Mouse (Mus musculus): ENCODE results near the gene Epn3. TPM values are rescaled to one million over a fixed set of nuclear protein-coding genes. Genes with fewer than 3 reads are reported as not detected.

The Epn3 gene
- polyA plus RNA-seq, 1 experiment from 2014 or later: 0.43 TPM

DNA sequence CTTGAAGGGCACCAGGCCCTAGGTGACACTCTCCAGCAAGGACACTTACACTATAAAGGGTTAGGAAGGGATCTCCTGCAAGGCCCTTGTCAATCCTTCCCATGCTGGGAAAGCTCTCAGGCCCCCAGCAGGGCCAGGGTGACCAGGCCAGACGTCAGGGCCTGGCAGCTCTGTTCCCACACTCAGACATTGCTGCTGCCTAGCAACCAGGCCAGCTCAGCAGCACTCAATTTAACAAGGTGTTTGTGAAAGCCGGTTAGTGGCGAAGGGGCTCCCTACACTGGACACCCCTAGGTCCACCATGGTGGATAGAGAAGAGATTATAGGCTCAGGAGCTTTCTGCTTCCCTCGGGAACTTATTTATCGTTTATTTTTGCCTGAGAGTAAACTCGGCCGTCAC is 58.7 kb downstream of the Epn3 start:
- Histone ChIP-seq H3K27me3 (ENCODE audit: control insufficient read depth, insufficient read depth, low read length) (no peaks in the 10 kb centered on the region), H3K9me3 (ENCODE audit: control insufficient read depth, low read length) (no peaks in the 10 kb centered on the region), H3K9ac (replicated peaks; ENCODE audit: low read length) (no peak overlapping the region), H3K4me3 (replicated peaks; ENCODE audit: low read depth, low read length) (no peak overlapping the region), H3K4me1 (ENCODE audit: control insufficient read depth, insufficient read depth, low read length) (peaks cover 38% of the 10 kb centered on the region), H3K27ac (replicated peaks; ENCODE audit: low read depth, low read length) (peak overlapping the region; percentile 49), H3K4me2 (ENCODE audit: low read length) (no peak overlapping the region), H3K36me3 (ENCODE audit: control insufficient read depth, insufficient read depth, low read length) (peaks cover 23% of the 10 kb centered on the region)
- DNase-seq (peak; percentile 57), ATAC-seq (ENCODE audit: low FRiP score, low TSS enrichment) (no peak)
- 17% methylated on average over 7 of the region's 7 CpGs for WGBS

DNA sequence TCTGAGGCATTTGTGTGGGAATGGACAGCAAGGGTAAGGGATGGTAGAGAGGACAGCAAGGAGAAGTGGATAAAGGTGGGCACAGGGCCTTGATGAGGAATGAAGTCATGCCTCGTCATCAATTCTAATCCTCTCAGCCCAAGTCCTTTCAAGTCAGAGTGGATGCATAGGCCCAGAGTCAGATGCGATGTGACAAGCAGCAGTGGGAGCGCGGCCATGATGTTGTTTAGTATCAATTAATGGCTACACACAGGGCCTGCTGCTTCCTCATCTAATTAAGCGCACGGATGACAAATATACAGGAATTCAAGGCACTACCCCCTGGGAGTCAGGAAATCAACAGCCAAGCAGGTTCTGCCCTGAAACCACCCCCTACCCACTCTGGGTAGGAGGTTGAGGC is 59.4 kb downstream of the Epn3 start:
- H3K4me3 ChIP-seq (replicated peaks; ENCODE audit: low read depth, low read length): no peak overlapping the region
- H3K27me3 ChIP-seq (ENCODE audit: control insufficient read depth, insufficient read depth, low read length): no peaks in the 10 kb centered on the region
- H3K4me1 ChIP-seq (ENCODE audit: control insufficient read depth, insufficient read depth, low read length): peaks cover 32% of the 10 kb centered on the region
- no peak for DNase-seq
- no peak overlapping the region for H3K9ac ChIP-seq (replicated peaks; ENCODE audit: low read length)
- peaks cover 23% of the 10 kb centered on the region for H3K36me3 ChIP-seq (ENCODE audit: control insufficient read depth, insufficient read depth, low read length)
- no peak for ATAC-seq (ENCODE audit: low FRiP score, low TSS enrichment)
- H3K9me3 ChIP-seq (ENCODE audit: control insufficient read depth, low read length): no peaks in the 10 kb centered on the region
- 38% methylated on average over 6 of the region's 6 CpGs for WGBS
- no peak overlapping the region for H3K27ac ChIP-seq (replicated peaks; ENCODE audit: low read depth, low read length)
- H3K4me2 ChIP-seq (ENCODE audit: low read length): no peak overlapping the region

Other genes with a start within 250 kb of the Epn3 start
- 0.50 and 0.57 TPM in 2 replicates for gene Gm21885, start 218.1 kb downstream of the Epn3 start, polyA plus RNA-seq (2014; fragmentation: Nextera tagmentation; extraction: Ambion mirVana)
- gene Luc7l3, start 178.0 kb downstream of the Epn3 start, polyA plus RNA-seq (2014; fragmentation: Nextera tagmentation; extraction: Ambion mirVana): 122 and 144 TPM in 2 replicates
- 11.9 and 13.1 TPM in 2 replicates for gene Ankrd40, start 172.0 kb downstream of the Epn3 start, polyA plus RNA-seq (2014; fragmentation: Nextera tagmentation; extraction: Ambion mirVana)
- 0.19 and 0.50 TPM in 2 replicates for gene Abcc3, start 107.0 kb downstream of the Epn3 start, polyA plus RNA-seq (2014; fragmentation: Nextera tagmentation; extraction: Ambion mirVana)
- gene Cacna1g, start 25.8 kb downstream of the Epn3 start, polyA plus RNA-seq (2014; fragmentation: Nextera tagmentation; extraction: Ambion mirVana): 20.1 and 22.7 TPM in 2 replicates
- gene Spata20, start 13.8 kb downstream of the Epn3 start, polyA plus RNA-seq (2014; fragmentation: Nextera tagmentation; extraction: Ambion mirVana): 0.42 and 0.54 TPM in 2 replicates
- 2.1 and 3.3 TPM in 2 replicates for gene Mycbpap, start 21.8 kb upstream of the Epn3 start, polyA plus RNA-seq (2014; fragmentation: Nextera tagmentation; extraction: Ambion mirVana)
- gene Rsad1, start 49.3 kb upstream of the Epn3 start, polyA plus RNA-seq (2014; fragmentation: Nextera tagmentation; extraction: Ambion mirVana): 5.9 and 8.0 TPM in 2 replicates
- 0.18 TPM in 1 of 2 replicates, not detected in the other for gene Chad, start 65.1 kb upstream of the Epn3 start, polyA plus RNA-seq (2014; fragmentation: Nextera tagmentation; extraction: Ambion mirVana)
- 1.1 and 2.0 TPM in 2 replicates for gene Acsf2, start 101.9 kb upstream of the Epn3 start, polyA plus RNA-seq (2014; fragmentation: Nextera tagmentation; extraction: Ambion mirVana)
- gene Lrrc59, start 129.8 kb upstream of the Epn3 start, polyA plus RNA-seq (2014; fragmentation: Nextera tagmentation; extraction: Ambion mirVana): 118 and 138 TPM in 2 replicates
- gene Mrpl27, start 153.8 kb upstream of the Epn3 start, polyA plus RNA-seq (2014; fragmentation: Nextera tagmentation; extraction: Ambion mirVana): 115 and 131 TPM in 2 replicates
- gene Eme1, start 154.0 kb upstream of the Epn3 start, polyA plus RNA-seq (2014; fragmentation: Nextera tagmentation; extraction: Ambion mirVana): 2.2 and 4.4 TPM in 2 replicates
- 11.0 and 13.0 TPM in 2 replicates for gene Xylt2, start 177.5 kb upstream of the Epn3 start, polyA plus RNA-seq (2014; fragmentation: Nextera tagmentation; extraction: Ambion mirVana)
- gene Gm11541, start 204.5 kb upstream of the Epn3 start, polyA plus RNA-seq (2014; fragmentation: Nextera tagmentation; extraction: Ambion mirVana): not detected in 2 replicates
- 0.24 TPM in 1 of 2 replicates, not detected in the other for gene Cdc34b, start 241.8 kb upstream of the Epn3 start, polyA plus RNA-seq (2014; fragmentation: Nextera tagmentation; extraction: Ambion mirVana)

Data from midbrain, embryonic 14.5 days (tissue).